Mouse (Mus musculus): Measurements from ENCODE around the gene Mctp2. TPM values are rescaled to one million over a fixed set of nuclear protein-coding genes. Genes with fewer than 3 reads are reported as not detected.

Mctp2 gene
- polyA plus RNA-seq (2017; shearing (Covaris generic)): 59.9 TPM

DNA sequence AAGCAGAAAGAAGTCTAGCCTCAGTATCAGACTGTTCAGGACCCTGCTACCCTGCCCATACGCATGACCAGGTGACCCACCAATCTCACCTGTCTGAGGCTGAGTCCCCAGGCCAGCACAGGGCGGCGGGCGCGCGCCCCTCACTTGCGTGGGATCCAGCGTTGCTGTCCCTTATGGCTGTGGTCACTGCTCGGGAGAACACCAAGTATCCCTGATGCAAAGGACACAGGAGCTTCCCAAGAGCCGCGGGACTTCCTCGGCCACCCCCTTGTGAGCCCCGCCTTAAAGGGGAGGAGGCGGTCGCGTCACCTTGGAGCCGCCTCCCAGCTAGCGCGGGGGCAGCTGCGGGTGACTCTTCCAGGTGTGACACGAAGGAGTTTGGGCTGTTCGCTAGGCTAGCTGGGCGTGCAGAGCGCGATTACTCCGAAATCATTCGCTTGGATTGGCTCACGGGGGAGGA is at the start of gene Mctp2:
Gene Mctp2 (minus strand): TSS at position 227 of the 460 bp plus-strand sequence.

Data from effector memory CD4-positive, alpha-beta T cell, adult 7 months (primary cell).